Mouse (Mus musculus) induced T-regulatory cell, adult 2 months (primary cell): ENCODE data around the gene Arhgef17.

Source experiments
- DNase-seq: peaks from one replicate; pipeline ENCODE4 v3.0.0-alpha.2; 2012; ENCODE audit warnings: low read depth

Arhgef17 gene

DNA sequence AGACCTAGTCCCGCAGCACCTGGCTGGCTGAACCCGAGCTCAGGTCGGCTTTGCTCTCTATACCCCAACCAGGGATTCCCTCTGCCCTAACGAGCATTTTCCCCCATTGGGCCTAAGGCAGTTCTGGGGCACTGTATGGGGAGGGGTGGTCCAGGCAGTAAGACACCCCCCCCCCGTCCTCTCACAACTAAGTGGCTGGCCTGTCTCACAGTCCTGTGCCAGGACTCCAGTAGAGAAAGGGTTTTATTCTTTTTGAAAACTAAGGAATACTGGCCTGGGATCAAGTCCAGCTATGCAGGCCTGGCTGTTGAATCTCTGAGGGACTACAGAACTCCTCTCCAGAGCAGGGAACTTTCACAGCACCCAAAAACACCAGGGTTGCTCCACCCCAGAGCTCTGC, 16.7 kb downstream of the Arhgef17 start:
- DNase-seq = no peak

DNA sequence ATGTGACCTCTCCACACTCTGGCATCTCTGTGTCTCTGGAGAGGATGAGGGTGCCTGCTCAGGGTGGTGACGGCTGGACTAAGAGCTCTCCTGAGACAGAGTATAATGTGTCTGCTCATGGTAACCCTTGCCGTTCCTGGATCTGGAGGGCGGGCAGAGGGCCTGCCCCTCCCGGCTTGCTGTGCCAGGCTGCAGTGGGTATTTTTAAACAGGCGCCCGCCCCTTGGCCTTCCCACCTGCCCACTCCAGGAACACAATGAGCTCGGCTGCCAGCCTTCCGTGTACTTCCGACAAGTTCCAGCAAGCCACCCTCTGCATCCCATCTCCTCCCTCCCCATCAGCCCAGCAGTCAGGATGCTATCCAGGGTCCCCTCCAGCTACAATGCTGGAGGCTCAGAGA, 20.1 kb downstream of the Arhgef17 start:
- DNase-seq = no peak

GRCm38 (mm10) chr7:100911246-100911770, 20.6 kb downstream of the Arhgef17 start:
- DNase-seq = no peak

DNA sequence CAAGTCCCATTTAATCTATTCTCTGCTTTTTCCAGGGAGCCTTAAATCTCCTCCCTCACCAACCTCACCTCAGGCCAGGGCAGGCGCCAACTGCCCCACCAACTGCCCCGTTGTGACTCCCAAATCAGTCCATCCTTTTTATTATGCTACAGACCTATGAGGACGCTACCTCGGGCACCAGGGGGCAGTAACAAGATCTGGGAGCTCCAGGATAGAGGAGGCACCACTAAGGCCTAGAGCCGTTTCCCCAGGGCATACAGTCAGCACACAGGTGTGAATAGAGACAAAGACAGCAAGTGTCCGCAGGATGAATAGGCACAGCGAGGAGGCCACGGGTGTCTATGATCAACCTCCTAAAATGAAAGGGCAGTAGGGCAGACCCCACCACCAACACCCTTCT, 23.3 kb downstream of the Arhgef17 start:
- peak; percentile 34 for DNase-seq

- DNase-seq = no peak
These were observed 23.8 kb downstream of the Arhgef17 start for GRCm38 (mm10) chr7:100908061-100908460.

DNA sequence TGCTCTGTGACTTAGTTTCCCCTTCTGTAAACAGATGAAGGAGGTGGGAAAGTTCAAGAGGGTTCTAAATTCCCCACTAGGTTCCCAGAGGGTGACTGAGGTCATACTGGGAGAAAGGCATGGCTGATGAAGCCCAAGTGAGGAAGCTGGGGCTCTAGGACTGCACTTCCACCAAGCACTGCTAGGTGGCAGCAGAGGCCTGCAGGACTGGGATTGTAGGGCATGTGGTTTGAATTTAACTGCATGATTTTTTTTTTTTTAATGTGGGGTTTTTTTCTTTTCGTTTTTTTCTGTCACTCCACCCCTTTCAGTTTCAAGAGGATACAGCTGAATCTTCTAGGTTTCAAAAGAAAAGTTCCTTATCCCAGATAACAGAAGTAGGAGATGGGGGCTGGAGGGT, 24.7 kb downstream of the Arhgef17 start:
- peak; percentile 89 for DNase-seq

GRCm38 (mm10) chr7:100906029-100906789, 25.7 kb downstream of the Arhgef17 start:
- DNase-seq = no peak

GRCm38 (mm10) chr7:100905037-100905436, 26.9 kb downstream of the Arhgef17 start:
- DNase-seq = no peak

DNA sequence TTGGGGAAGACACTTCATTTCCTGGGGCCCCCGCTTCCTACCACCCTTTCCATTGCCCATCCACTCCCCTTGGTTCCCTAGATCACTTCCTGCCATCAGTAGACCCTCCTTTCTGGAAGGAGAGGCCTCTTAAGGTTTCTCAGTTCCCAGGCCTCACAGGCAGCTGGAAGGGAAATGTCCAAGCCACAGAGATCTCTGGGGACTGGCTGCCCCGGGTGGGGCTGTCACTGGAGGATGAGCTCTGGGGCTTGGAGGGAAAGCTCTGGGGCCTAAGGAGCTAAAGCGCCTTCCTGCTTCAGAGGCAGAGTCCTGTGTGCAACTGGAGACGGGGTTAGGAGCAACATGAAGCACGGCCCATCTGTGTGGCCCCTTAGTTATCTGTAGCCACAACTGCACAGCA, 27.3 kb downstream of the Arhgef17 start:
- no peak for DNase-seq

- DNase-seq = peak; percentile 29
These were observed 29.3 kb downstream of the Arhgef17 start for GRCm38 (mm10) chr7:100902451-100903137.

DNA sequence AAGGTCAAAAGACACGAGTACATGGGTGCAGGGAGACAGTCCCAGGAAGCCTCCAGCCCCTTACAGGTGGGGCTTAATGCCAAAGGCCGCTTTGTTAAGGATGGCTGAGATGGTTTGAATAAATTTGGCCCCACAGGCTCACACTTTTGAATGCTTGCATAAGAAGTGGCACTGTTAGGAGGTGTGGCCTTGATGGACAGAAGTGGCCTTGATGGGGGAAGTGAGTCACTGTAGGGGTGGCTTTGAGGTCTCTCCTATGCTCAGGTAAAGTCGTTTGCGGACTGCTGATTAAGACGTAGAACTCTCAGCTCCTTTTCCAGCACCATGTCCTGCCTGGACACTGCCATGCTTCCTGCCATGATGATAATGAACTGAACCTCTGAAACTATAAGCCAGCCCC, 34.1 kb downstream of the Arhgef17 start:
- no peak for DNase-seq

GRCm38 (mm10) chr7:100894833-100895226, 37.1 kb downstream of the Arhgef17 start:
- DNase-seq = no peak

DNA sequence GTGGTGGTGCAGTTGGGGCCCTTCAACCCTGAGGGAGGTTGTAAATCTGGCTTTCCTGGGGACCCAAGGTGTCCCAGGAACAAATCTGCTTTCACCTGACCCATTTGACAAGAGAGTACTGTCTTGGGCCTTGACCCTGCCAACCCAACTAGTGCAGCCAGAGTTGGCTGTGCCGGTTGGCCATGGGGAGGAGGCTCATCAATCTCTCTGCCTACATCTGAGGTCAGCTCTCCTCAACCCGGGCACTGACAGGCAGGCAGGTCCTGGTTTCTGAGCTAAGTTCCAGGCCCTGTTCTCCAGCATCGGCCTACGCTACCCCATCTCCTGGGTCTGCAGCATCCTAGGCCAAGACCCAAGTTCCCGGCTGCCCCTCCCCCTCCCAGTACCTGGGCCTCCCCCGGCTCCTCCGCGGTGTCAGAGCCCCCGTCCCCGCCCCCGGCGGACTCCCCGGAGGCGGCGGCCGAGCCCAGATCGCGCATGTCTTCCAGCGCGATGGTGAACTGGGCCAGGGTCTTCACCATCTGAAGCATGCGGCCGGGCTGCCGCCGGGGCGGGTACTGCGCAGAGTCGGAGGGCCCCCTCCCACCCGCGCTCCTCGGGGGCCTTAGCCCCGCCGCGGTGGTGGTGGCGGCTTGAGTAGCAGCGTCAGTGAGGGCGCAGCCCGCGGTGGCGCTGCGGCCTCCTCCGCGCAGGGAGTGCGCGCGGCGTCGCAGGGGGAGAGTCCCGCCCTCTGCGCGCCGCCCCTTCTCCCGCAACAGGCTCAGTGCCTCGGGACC, 37.7 kb downstream of the Arhgef17 start:
- DNase-seq = peak; percentile 44

GRCm38 (mm10) chr7:100893249-100894056, 38.5 kb downstream of the Arhgef17 start:
- DNase-seq = no peak

DNA sequence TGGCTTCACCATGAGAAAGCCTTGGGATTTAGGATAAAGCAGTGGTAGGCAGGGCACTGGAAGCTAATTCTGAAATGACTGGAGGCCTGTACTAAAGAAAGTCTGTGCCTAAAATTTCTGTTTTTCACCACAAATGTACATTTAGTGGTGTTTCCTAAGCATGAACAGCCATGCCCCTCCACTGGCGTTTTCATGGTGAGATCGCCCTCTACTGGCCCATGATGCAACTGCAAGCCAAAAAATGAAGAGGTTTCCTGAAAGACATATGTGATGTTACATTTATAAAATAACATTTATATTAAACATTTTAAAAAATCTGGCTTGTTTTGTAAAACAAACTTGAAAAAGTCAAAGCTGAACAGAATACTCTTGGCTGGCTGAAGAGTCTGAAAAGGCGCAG, 45.4 kb downstream of the Arhgef17 start:
- peak; percentile 78 for DNase-seq

DNA sequence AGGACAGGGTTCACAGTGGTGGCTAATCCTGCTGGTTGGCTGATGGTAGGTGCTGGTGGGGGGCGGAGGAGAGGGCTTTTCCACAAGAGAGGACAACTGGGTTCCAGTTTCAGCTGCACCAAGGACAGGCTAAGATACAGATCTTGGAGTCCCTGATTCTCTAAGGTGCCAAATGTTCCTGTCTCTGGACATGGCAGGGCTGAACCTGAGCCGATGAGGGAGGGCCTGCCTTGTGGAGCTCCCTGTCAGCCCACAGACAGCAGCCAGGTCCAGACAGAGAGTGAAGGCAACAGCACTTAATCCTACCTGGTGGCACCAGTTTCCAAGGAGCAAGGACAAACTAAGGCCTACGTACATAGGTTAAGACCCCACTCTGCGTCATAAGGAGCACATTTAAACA, 47.4 kb downstream of the Arhgef17 start:
- no peak for DNase-seq

GRCm38 (mm10) chr7:100881950-100882349, 50.0 kb downstream of the Arhgef17 start:
- no peak for DNase-seq

GRCm38 (mm10) chr7:100881531-100881930, 50.4 kb downstream of the Arhgef17 start:
- no peak for DNase-seq

- peak; percentile 81 for DNase-seq
These were observed 52.3 kb downstream of the Arhgef17 start for GRCm38 (mm10) chr7:100879595-100879994.

- no peak for DNase-seq
These were observed 55.1 kb downstream of the Arhgef17 start for GRCm38 (mm10) chr7:100876771-100877170.

DNA sequence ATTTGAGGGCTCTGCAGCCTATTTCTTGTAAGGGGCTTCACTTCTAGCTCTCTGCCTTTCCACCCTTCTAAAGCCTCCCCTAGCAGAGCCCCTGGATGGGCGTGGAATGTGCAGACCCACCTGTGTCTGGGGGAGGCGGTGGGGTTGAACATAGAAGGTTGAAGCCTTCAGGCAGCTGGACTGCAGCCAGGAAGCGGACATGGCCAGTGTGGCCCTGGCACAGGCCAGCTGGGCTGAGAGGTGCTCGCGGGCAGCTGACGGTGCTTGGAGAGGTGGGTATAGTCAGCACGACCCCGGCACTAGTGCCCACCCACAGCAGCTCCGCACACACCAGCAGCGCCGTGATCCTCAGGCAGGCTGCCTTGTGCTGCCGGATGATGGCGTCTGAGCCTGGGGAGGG, 55.6 kb downstream of the Arhgef17 start:
- no peak for DNase-seq

DNA sequence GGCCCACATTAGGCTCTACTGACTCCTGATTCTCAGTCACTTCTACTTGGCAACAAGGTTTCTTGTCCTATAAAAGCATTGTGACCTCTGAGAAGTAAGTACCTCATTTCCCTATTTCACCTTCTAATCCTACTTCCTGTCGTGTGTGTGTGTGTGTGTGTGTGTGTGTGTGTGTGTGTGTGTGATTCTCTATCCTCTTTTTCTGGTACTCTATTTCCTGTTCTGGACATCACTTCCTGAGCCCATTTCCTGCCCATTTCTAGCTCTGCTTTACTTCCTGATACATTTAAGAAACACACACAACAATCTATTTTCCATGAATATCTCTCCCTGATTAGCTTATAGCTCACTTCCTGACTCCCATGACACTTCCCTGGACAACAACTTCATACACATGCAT, 56.1 kb downstream of the Arhgef17 start:
- DNase-seq = peak; percentile 17
